Mouse (Mus musculus) spleen, adult 2 months (tissue): ENCODE data around the gene BC048403. TPM values are rescaled to one million over a fixed set of nuclear protein-coding genes. Genes with fewer than 3 reads are reported as not detected.

Experiments
- DNase-seq, 2 experiments: peaks; one replicate each; pipeline versions ENCODE4 v3.0.0 to v3.0.0-alpha.2; 2012 to 2021; ENCODE audit warnings: low spot score in 2 of 2, low read depth in 1 of 2
- H3K27ac ChIP-seq: fragments of 200-500 bp; 2 replicates; pipeline ENCODE4 v1.5.1; 2012; ENCODE audit warnings: low read length, inconsistent platforms; ENCODE audit not compliant: insufficient read depth
- H3K27me3 ChIP-seq: fragments of 200-500 bp; 2 replicates; pipeline ENCODE4 v1.6.1; 2012; ENCODE audit warnings: mild to moderate bottlenecking, moderate library complexity, low read length, inconsistent platforms; ENCODE audit not compliant: control insufficient read depth, insufficient read depth
- H3K36me3 ChIP-seq: fragments of 200-500 bp; 2 replicates; pipeline ENCODE4 v1.6.1; 2012; ENCODE audit warnings: mild to moderate bottlenecking, low read length, inconsistent platforms; ENCODE audit not compliant: control insufficient read depth, insufficient read depth
- H3K4me1 ChIP-seq: fragments of 200-500 bp; 2 replicates; pipeline ENCODE4 v1.6.1; 2011; ENCODE audit warnings: inconsistent platforms; ENCODE audit not compliant: control insufficient read depth, insufficient read depth, insufficient read length
- H3K4me3 ChIP-seq: fragments of 200-500 bp; 2 replicates; pipeline ENCODE4 v1.5.1; 2011; ENCODE audit warnings: mild to moderate bottlenecking, inconsistent platforms; ENCODE audit not compliant: insufficient read depth, insufficient read length; ENCODE audit errors: extremely low read depth
- CTCF ChIP-seq: fragments of 200-500 bp; IDR thresholded peaks from 2 replicates; pipeline ENCODE4 v1.5.1; 2011; ENCODE audit warnings: mild to moderate bottlenecking, inconsistent platforms; ENCODE audit not compliant: insufficient read depth, insufficient read length, insufficient replicate concordance; ENCODE audit errors: extremely low read depth
- POLR2A ChIP-seq: fragments of 200-500 bp; IDR thresholded peaks from 2 replicates; pipeline ENCODE4 v1.6.1; 2011; ENCODE audit warnings: low read depth, low read length, inconsistent platforms
- WGBS: fragments of 180-500 bp; shearing (Covaris S2); methylation state at CpG from one replicate; pipeline ENCODE4 v1.1.7; 2018; 5-methylcytosine and 5-hydroxymethylcytosine counted together
- polyA plus RNA-seq: library from polyadenylated mRNA; depleted of rRNA; stranded (reverse); fragments of >200 nt; gene quantifications from 2 replicates; pipeline ENCODE4 v1.2.3, GENCODE M21; 2012

The BC048403 gene
- polyA plus RNA-seq, 1 experiment, result 4.7 TPM

- TF ChIP-seq POLR2A (no peak), CTCF (no peak)
- no peaks in the 10 kb centered on the region; the same call in 1 of the 2 replicates for H3K4me1 ChIP-seq
- no peak overlapping the region for H3K4me3 ChIP-seq
- WGBS, result 28% methylated on average over 8 of the region's 8 CpGs
- H3K36me3 ChIP-seq, result no peaks in the 10 kb centered on the region
- H3K27me3 ChIP-seq, result no peaks in the 10 kb centered on the region
- no peak for DNase-seq
- no peak overlapping the region for H3K27ac ChIP-seq
Observed at GRCm38 (mm10) chr10:121731048-121731725, 8.6 kb upstream of the BC048403 start.

- no peak for TF ChIP-seq CTCF
- Histone ChIP-seq H3K4me1 (no peaks in the 10 kb centered on the region; the same call in 1 of the 2 replicates), H3K4me3 (no peak overlapping the region), H3K27me3 (no peaks in the 10 kb centered on the region), H3K27ac (no peak overlapping the region), H3K36me3 (no peaks in the 10 kb centered on the region)
- DNase-seq, result no peak
- WGBS, result 96% methylated on average over 9 of the region's 9 CpGs
Observed at GRCm38 (mm10) chr10:121732542-121732941, 7.2 kb upstream of the BC048403 start.

- no peak for TF ChIP-seq POLR2A
- no peak for TF ChIP-seq CTCF
- DNase-seq, result no peak
- Histone ChIP-seq H3K27ac (no peak overlapping the region), H3K27me3 (no peaks in the 10 kb centered on the region), H3K36me3 (no peaks in the 10 kb centered on the region), H3K4me3 (no peak overlapping the region), H3K4me1 (peaks cover 4% of the 10 kb centered on the region; the same call in 1 of the 2 replicates)
- WGBS, result 87% methylated on average over 3 of the region's 3 CpGs
Observed at GRCm38 (mm10) chr10:121737256-121737655, 2.5 kb upstream of the BC048403 start.

- H3K4me1 ChIP-seq, result peaks cover 4% of the 10 kb centered on the region; the same call in 1 of the 2 replicates
- WGBS, result 88% methylated on average over 4 of the region's 4 CpGs
- H3K4me3 ChIP-seq, result no peak overlapping the region
- no peak for DNase-seq
- H3K36me3 ChIP-seq, result peaks cover 7% of the 10 kb centered on the region
- no peak for TF ChIP-seq POLR2A
- TF ChIP-seq CTCF, result no peak
- H3K27me3 ChIP-seq, result no peaks in the 10 kb centered on the region
- H3K27ac ChIP-seq, result no peak overlapping the region
Observed at GRCm38 (mm10) chr10:121742336-121742735, 2.6 kb downstream of the BC048403 start.

- H3K4me1 ChIP-seq, result no peaks in the 10 kb centered on the region
- no peak overlapping the region for H3K27ac ChIP-seq
- TF ChIP-seq CTCF (no peak), POLR2A (no peak)
- H3K36me3 ChIP-seq, result peaks cover 15% of the 10 kb centered on the region
- 92% methylated on average over 12 of the region's 12 CpGs for WGBS
- no peak overlapping the region for H3K4me3 ChIP-seq
- no peaks in the 10 kb centered on the region for H3K27me3 ChIP-seq
- no peak for DNase-seq
Observed at GRCm38 (mm10) chr10:121750175-121750574, 10.4 kb downstream of the BC048403 start.

GRCm38 (mm10) chr10:121754237-121754636 lies 14.5 kb downstream of the BC048403 start:
- 74% methylated on average over 5 of the region's 5 CpGs for WGBS

GRCm38 (mm10) chr10:121755822-121756221 lies 16.1 kb downstream of the BC048403 start:
- TF ChIP-seq POLR2A (no peak), CTCF (no peak)
- no peak for DNase-seq
- no peaks in the 10 kb centered on the region for H3K27me3 ChIP-seq
- H3K36me3 ChIP-seq, result peaks cover 4% of the 10 kb centered on the region; the same call in 1 of the 2 replicates
- H3K27ac ChIP-seq, result no peak overlapping the region
- WGBS, result 72% methylated on average over 1 of the region's 1 CpGs
- no peaks in the 10 kb centered on the region for H3K4me1 ChIP-seq
- H3K4me3 ChIP-seq, result no peak overlapping the region

More at GRCm38 (mm10) chr10:121754237-121754636, 14.5 kb downstream of the BC048403 start:
- Histone ChIP-seq H3K36me3 (peaks cover 8% of the 10 kb centered on the region), H3K27ac (no peak overlapping the region), H3K27me3 (no peaks in the 10 kb centered on the region), H3K4me1 (no peaks in the 10 kb centered on the region), H3K4me3 (no peak overlapping the region)
- DNase-seq, result no peak
- TF ChIP-seq POLR2A (no peak), CTCF (no peak)
